Mouse (Mus musculus) midbrain, embryonic 13.5 days (tissue): ENCODE results near the gene Lrrk2. TPM values are rescaled to one million over a fixed set of nuclear protein-coding genes. Genes with fewer than 3 reads are reported as not detected.

ENCODE experiments used
- ATAC-seq: fragments of 200-750 bp; cut with Nextera tagmentation; 2 replicates; pipeline ENCODE4 v1.8.0; 2017; ENCODE audit warnings: mild to moderate bottlenecking, moderate TSS enrichment, moderate library complexity
- H3K27ac ChIP-seq: fragments of 300-500 bp; sonication (generic); 2 replicates; pipeline ENCODE4 v1.5.1; 2015; ENCODE audit warnings: inconsistent platforms, mild to moderate bottlenecking, moderate library complexity
- H3K27me3 ChIP-seq: fragments of 300-500 bp; sonication (generic); 2 replicates; pipeline ENCODE4 v1.6.1; 2015; ENCODE audit warnings: mild to moderate bottlenecking, inconsistent platforms
- H3K36me3 ChIP-seq: fragments of 300-500 bp; sonication (generic); 2 replicates; pipeline ENCODE4 v1.6.1; 2015; ENCODE audit warnings: mild to moderate bottlenecking, inconsistent platforms
- H3K4me1 ChIP-seq: fragments of 300-500 bp; sonication (generic); replicated peaks from 2 replicates; pipeline ENCODE4 v1.6.1; 2015; ENCODE audit warnings: inconsistent platforms
- H3K4me2 ChIP-seq: fragments of 300-500 bp; sonication (generic); replicated peaks from 2 replicates; pipeline ENCODE4 v1.6.1; 2015; ENCODE audit warnings: moderate library complexity, mild to moderate bottlenecking, inconsistent platforms
- H3K4me3 ChIP-seq: fragments of 300-500 bp; sonication (generic); replicated peaks from 2 replicates; pipeline ENCODE4 v1.5.1; 2015; ENCODE audit warnings: mild to moderate bottlenecking, inconsistent platforms
- H3K9ac ChIP-seq: fragments of 300-500 bp; sonication (generic); replicated peaks from 2 replicates; pipeline ENCODE4 v1.6.1; 2015; ENCODE audit warnings: mild to moderate bottlenecking, inconsistent platforms
- H3K9me3 ChIP-seq: fragments of 300-500 bp; sonication (generic); 2 replicates; pipeline ENCODE4 v1.6.1; 2016; ENCODE audit warnings: mild to moderate bottlenecking, inconsistent platforms
- WGBS: fragments of 180-500 bp; shearing (Covaris S2); methylation state at CpG from one replicate; pipeline ENCODE4 v1.1.7; 2015; 5-methylcytosine and 5-hydroxymethylcytosine counted together
- polyA plus RNA-seq: library from polyadenylated mRNA; unstranded; fragments of >200 nt; fragmentation: Nextera tagmentation; extraction: Ambion mirVana; gene quantifications from 2 replicates; pipeline ENCODE4 v1.2.1, GENCODE M21; 2015

Gene Lrrk2
- 1.2 and 1.4 TPM in 2 replicates for polyA plus RNA-seq

GRCm38 (mm10) chr15:91672645-91673568 is at the start of gene Lrrk2:
TSS of gene Lrrk2 (plus strand) at chr15:91673175.
- ATAC-seq = peak; percentile 100
- H3K36me3 ChIP-seq = no peaks in the 10 kb centered on the region
- H3K4me2 ChIP-seq = peak within 1 kb of the TSS; percentile 81
- peak within 1 kb of the TSS; percentile 7 for H3K27ac ChIP-seq
- no peaks in the 10 kb centered on the region for H3K27me3 ChIP-seq
- no peaks in the 10 kb centered on the region for H3K9me3 ChIP-seq
- peak within 1 kb of the TSS; percentile 56 for H3K4me3 ChIP-seq
- H3K4me1 ChIP-seq = peaks cover 10% of the 10 kb centered on the region
- H3K9ac ChIP-seq = peak within 1 kb of the TSS; percentile 72
- 3% methylated on average over 40 of the region's 40 CpGs for whole genome bisulfite sequencing

- Histone ChIP-seq H3K4me2 (no peak overlapping the region), H3K9me3 (no peaks in the 10 kb centered on the region), H3K27me3 (no peaks in the 10 kb centered on the region), H3K27ac (no peak overlapping the region), H3K4me1 (no peaks in the 10 kb centered on the region), H3K36me3 (no peaks in the 10 kb centered on the region), H3K9ac (no peak overlapping the region), H3K4me3 (no peak overlapping the region)
- 86% methylated on average over 2 of the region's 2 CpGs for WGBS
- no peak for ATAC-seq
Measured at GRCm38 (mm10) chr15:91624475-91624874, 48.5 kb upstream of the Lrrk2 start.

GRCm38 (mm10) chr15:91629137-91629536 is 43.8 kb upstream of the Lrrk2 start:
- Histone ChIP-seq H3K9me3 (no peaks in the 10 kb centered on the region), H3K9ac (no peak overlapping the region), H3K27ac (no peak overlapping the region), H3K4me2 (no peak overlapping the region), H3K36me3 (no peaks in the 10 kb centered on the region), H3K27me3 (no peaks in the 10 kb centered on the region), H3K4me1 (no peaks in the 10 kb centered on the region), H3K4me3 (no peak overlapping the region)
- 83% methylated on average over 3 of the region's 3 CpGs for WGBS
- no peak for ATAC-seq

GRCm38 (mm10) chr15:91632473-91632872 is 40.5 kb upstream of the Lrrk2 start:
- H3K27ac ChIP-seq = no peak overlapping the region
- WGBS = 91% methylated on average over 4 of the region's 4 CpGs
- H3K36me3 ChIP-seq = no peaks in the 10 kb centered on the region
- H3K4me3 ChIP-seq = no peak overlapping the region
- ATAC-seq = no peak
- no peak overlapping the region for H3K4me2 ChIP-seq
- no peaks in the 10 kb centered on the region for H3K9me3 ChIP-seq
- H3K4me1 ChIP-seq = no peaks in the 10 kb centered on the region
- no peak overlapping the region for H3K9ac ChIP-seq
- no peaks in the 10 kb centered on the region for H3K27me3 ChIP-seq

GRCm38 (mm10) chr15:91633051-91633450 is 39.9 kb upstream of the Lrrk2 start:
- H3K4me3 ChIP-seq = no peak overlapping the region
- no peak overlapping the region for H3K9ac ChIP-seq
- no peaks in the 10 kb centered on the region for H3K9me3 ChIP-seq
- WGBS = 82% methylated on average over 9 of the region's 9 CpGs
- no peak for ATAC-seq
- H3K4me2 ChIP-seq = no peak overlapping the region
- no peak overlapping the region for H3K27ac ChIP-seq
- no peaks in the 10 kb centered on the region for H3K36me3 ChIP-seq
- H3K27me3 ChIP-seq = no peaks in the 10 kb centered on the region
- no peaks in the 10 kb centered on the region for H3K4me1 ChIP-seq

GRCm38 (mm10) chr15:91633806-91634205 is 39.2 kb upstream of the Lrrk2 start:
- no peak overlapping the region for H3K4me2 ChIP-seq
- no peak for ATAC-seq
- H3K9ac ChIP-seq = no peak overlapping the region
- H3K4me3 ChIP-seq = no peak overlapping the region
- no peak overlapping the region for H3K27ac ChIP-seq
- H3K9me3 ChIP-seq = no peaks in the 10 kb centered on the region
- no peaks in the 10 kb centered on the region for H3K4me1 ChIP-seq
- WGBS = 74% methylated on average over 6 of the region's 6 CpGs
- no peaks in the 10 kb centered on the region for H3K36me3 ChIP-seq
- no peaks in the 10 kb centered on the region for H3K27me3 ChIP-seq

- Histone ChIP-seq H3K4me2 (no peak overlapping the region), H3K36me3 (no peaks in the 10 kb centered on the region), H3K9ac (no peak overlapping the region), H3K4me3 (no peak overlapping the region), H3K4me1 (no peaks in the 10 kb centered on the region), H3K27ac (no peak overlapping the region), H3K27me3 (no peaks in the 10 kb centered on the region), H3K9me3 (no peaks in the 10 kb centered on the region)
- ATAC-seq = no peak
- WGBS = 83% methylated on average over 8 of the region's 8 CpGs
Measured at GRCm38 (mm10) chr15:91634236-91634635, 38.7 kb upstream of the Lrrk2 start.

GRCm38 (mm10) chr15:91641631-91642030 is 31.3 kb upstream of the Lrrk2 start:
- Histone ChIP-seq H3K4me1 (no peaks in the 10 kb centered on the region), H3K9me3 (no peaks in the 10 kb centered on the region), H3K4me3 (no peak overlapping the region), H3K27me3 (no peaks in the 10 kb centered on the region), H3K27ac (no peak overlapping the region), H3K4me2 (no peak overlapping the region), H3K9ac (no peak overlapping the region), H3K36me3 (no peaks in the 10 kb centered on the region)
- WGBS = 82% methylated on average over 3 of the region's 3 CpGs
- ATAC-seq = no peak

- no peak overlapping the region for H3K27ac ChIP-seq
- H3K4me3 ChIP-seq = no peak overlapping the region
- H3K9me3 ChIP-seq = no peaks in the 10 kb centered on the region
- 83% methylated on average over 9 of the region's 9 CpGs for WGBS
- ATAC-seq = no peak
- no peaks in the 10 kb centered on the region for H3K4me1 ChIP-seq
- no peak overlapping the region for H3K9ac ChIP-seq
- no peaks in the 10 kb centered on the region for H3K27me3 ChIP-seq
- H3K4me2 ChIP-seq = no peak overlapping the region
- no peaks in the 10 kb centered on the region for H3K36me3 ChIP-seq
Measured at GRCm38 (mm10) chr15:91642682-91643306, 30.2 kb upstream of the Lrrk2 start.

GRCm38 (mm10) chr15:91643632-91644348 is 29.2 kb upstream of the Lrrk2 start:
- WGBS = 64% methylated on average over 7 of the region's 7 CpGs
- Histone ChIP-seq H3K4me1 (no peaks in the 10 kb centered on the region), H3K9ac (no peak overlapping the region), H3K27ac (no peak overlapping the region), H3K36me3 (no peaks in the 10 kb centered on the region), H3K4me3 (no peak overlapping the region), H3K27me3 (no peaks in the 10 kb centered on the region), H3K4me2 (no peak overlapping the region), H3K9me3 (no peaks in the 10 kb centered on the region)
- ATAC-seq = no peak

GRCm38 (mm10) chr15:91650270-91650669 is 22.7 kb upstream of the Lrrk2 start:
- H3K9me3 ChIP-seq = no peaks in the 10 kb centered on the region
- 76% methylated on average over 3 of the region's 3 CpGs for WGBS
- no peak overlapping the region for H3K4me2 ChIP-seq
- no peaks in the 10 kb centered on the region for H3K4me1 ChIP-seq
- ATAC-seq = no peak
- H3K9ac ChIP-seq = no peak overlapping the region
- H3K27me3 ChIP-seq = no peaks in the 10 kb centered on the region
- H3K27ac ChIP-seq = no peak overlapping the region
- H3K4me3 ChIP-seq = no peak overlapping the region
- H3K36me3 ChIP-seq = no peaks in the 10 kb centered on the region

- no peak overlapping the region for H3K4me2 ChIP-seq
- H3K9ac ChIP-seq = no peak overlapping the region
- no peaks in the 10 kb centered on the region for H3K9me3 ChIP-seq
- WGBS = 85% methylated on average over 7 of the region's 7 CpGs
- no peaks in the 10 kb centered on the region for H3K36me3 ChIP-seq
- H3K4me1 ChIP-seq = no peaks in the 10 kb centered on the region
- no peak for ATAC-seq
- H3K27me3 ChIP-seq = no peaks in the 10 kb centered on the region
- H3K4me3 ChIP-seq = no peak overlapping the region
- H3K27ac ChIP-seq = no peak overlapping the region
Measured at GRCm38 (mm10) chr15:91651493-91651892, 21.5 kb upstream of the Lrrk2 start.
